Mouse (Mus musculus): ENCODE data around the gene Pm20d2. TPM values are rescaled to one million over a fixed set of nuclear protein-coding genes. Genes with fewer than 3 reads are reported as not detected.

Gene Pm20d2
- polyA plus RNA-seq, 1 experiment = 2.8 TPM

GRCm38 (mm10) chr4:33204682-33205081, 15.1 kb upstream of the Pm20d2 start:
- H3K4me1 ChIP-seq (ENCODE audit: control insufficient read depth, insufficient read depth, low read length) = no peaks in the 10 kb centered on the region
- WGBS = 16% methylated on average over 4 of the region's 4 CpGs
- TF ChIP-seq POLR2A (IDR thresholded peaks at IDR 0.05; ENCODE audit: borderline replicate concordance, control insufficient read depth, low read depth, low read length) = no peak
- TF ChIP-seq CTCF (IDR thresholded peaks at IDR 0.05; ENCODE audit: control insufficient read depth, insufficient read depth, low read length) = peak; percentile 83
- no peak overlapping the region for H3K27ac ChIP-seq (ENCODE audit: control insufficient read depth, insufficient read depth, low read depth, low read length, poor library complexity)
- H3K4me3 ChIP-seq (replicated peaks; ENCODE audit: control insufficient read depth, low read depth, low read length) = no peak overlapping the region

GRCm38 (mm10) chr4:33198117-33198516, 8.6 kb upstream of the Pm20d2 start:
- Histone ChIP-seq H3K27ac (ENCODE audit: control insufficient read depth, insufficient read depth, low read depth, low read length, poor library complexity) (no peak overlapping the region), H3K4me1 (ENCODE audit: control insufficient read depth, insufficient read depth, low read length) (no peaks in the 10 kb centered on the region), H3K4me3 (replicated peaks; ENCODE audit: control insufficient read depth, low read depth, low read length) (no peak overlapping the region)
- no peak for TF ChIP-seq CTCF (IDR thresholded peaks at IDR 0.05; ENCODE audit: control insufficient read depth, insufficient read depth, low read length)
- TF ChIP-seq POLR2A (IDR thresholded peaks at IDR 0.05; ENCODE audit: borderline replicate concordance, control insufficient read depth, low read depth, low read length) = no peak
- WGBS = 43% methylated on average over 2 of the region's 2 CpGs

- under 1% methylated on average over 123 of the region's 123 CpGs for WGBS
- peak overlapping the region; percentile 21; the same call in 1 of the 2 replicates for H3K27ac ChIP-seq (ENCODE audit: control insufficient read depth, insufficient read depth, low read depth, low read length, poor library complexity)
- peak overlapping the region; percentile 7 for H3K4me3 ChIP-seq (replicated peaks; ENCODE audit: control insufficient read depth, low read depth, low read length)
- TF ChIP-seq POLR2A (IDR thresholded peaks at IDR 0.05; ENCODE audit: borderline replicate concordance, control insufficient read depth, low read depth, low read length) (no peak), CTCF (IDR thresholded peaks at IDR 0.05; ENCODE audit: control insufficient read depth, insufficient read depth, low read length) (no peak)
- no peaks in the 10 kb centered on the region for H3K4me1 ChIP-seq (ENCODE audit: control insufficient read depth, insufficient read depth, low read length)
Observed at GRCm38 (mm10) chr4:33188781-33189734, 479 bp downstream of the Pm20d2 start.

GRCm38 (mm10) chr4:33188164-33188563, 1.4 kb downstream of the Pm20d2 start:
- no peak overlapping the region for H3K4me3 ChIP-seq (replicated peaks; ENCODE audit: control insufficient read depth, low read depth, low read length)
- no peaks in the 10 kb centered on the region for H3K4me1 ChIP-seq (ENCODE audit: control insufficient read depth, insufficient read depth, low read length)
- whole genome bisulfite sequencing = 26% methylated on average over 9 of the region's 9 CpGs
- TF ChIP-seq CTCF (IDR thresholded peaks at IDR 0.05; ENCODE audit: control insufficient read depth, insufficient read depth, low read length) (no peak), POLR2A (IDR thresholded peaks at IDR 0.05; ENCODE audit: borderline replicate concordance, control insufficient read depth, low read depth, low read length) (no peak)
- no peak overlapping the region for H3K27ac ChIP-seq (ENCODE audit: control insufficient read depth, insufficient read depth, low read depth, low read length, poor library complexity)

GRCm38 (mm10) chr4:33183477-33183876, 6.1 kb downstream of the Pm20d2 start:
- Histone ChIP-seq H3K4me3 (replicated peaks; ENCODE audit: control insufficient read depth, low read depth, low read length) (no peak overlapping the region), H3K4me1 (ENCODE audit: control insufficient read depth, insufficient read depth, low read length) (no peaks in the 10 kb centered on the region), H3K27ac (ENCODE audit: control insufficient read depth, insufficient read depth, low read depth, low read length, poor library complexity) (no peak overlapping the region)
- WGBS = 86% methylated on average over 5 of the region's 5 CpGs
- TF ChIP-seq POLR2A (IDR thresholded peaks at IDR 0.05; ENCODE audit: borderline replicate concordance, control insufficient read depth, low read depth, low read length) (no peak), CTCF (IDR thresholded peaks at IDR 0.05; ENCODE audit: control insufficient read depth, insufficient read depth, low read length) (no peak)

- no peak overlapping the region for H3K27ac ChIP-seq (ENCODE audit: control insufficient read depth, insufficient read depth, low read depth, low read length, poor library complexity)
- TF ChIP-seq POLR2A (IDR thresholded peaks at IDR 0.05; ENCODE audit: borderline replicate concordance, control insufficient read depth, low read depth, low read length) (no peak), CTCF (IDR thresholded peaks at IDR 0.05; ENCODE audit: control insufficient read depth, insufficient read depth, low read length) (no peak)
- H3K4me1 ChIP-seq (ENCODE audit: control insufficient read depth, insufficient read depth, low read length) = no peaks in the 10 kb centered on the region
- 86% methylated on average over 26 of the region's 26 CpGs for WGBS
- H3K4me3 ChIP-seq (replicated peaks; ENCODE audit: control insufficient read depth, low read depth, low read length) = no peak overlapping the region
Observed at GRCm38 (mm10) chr4:33152087-33153038, 37.2 kb downstream of the Pm20d2 start.

- H3K27ac ChIP-seq (ENCODE audit: control insufficient read depth, insufficient read depth, low read depth, low read length, poor library complexity) = no peak overlapping the region
- 82% methylated on average over 7 of the region's 7 CpGs for WGBS
- no peak for TF ChIP-seq POLR2A (IDR thresholded peaks at IDR 0.05; ENCODE audit: borderline replicate concordance, control insufficient read depth, low read depth, low read length)
- no peak for TF ChIP-seq CTCF (IDR thresholded peaks at IDR 0.05; ENCODE audit: control insufficient read depth, insufficient read depth, low read length)
- H3K4me1 ChIP-seq (ENCODE audit: control insufficient read depth, insufficient read depth, low read length) = no peaks in the 10 kb centered on the region
- H3K4me3 ChIP-seq (replicated peaks; ENCODE audit: control insufficient read depth, low read depth, low read length) = no peak overlapping the region
Observed at GRCm38 (mm10) chr4:33149150-33149549, 40.4 kb downstream of the Pm20d2 start.

- Histone ChIP-seq H3K4me3 (replicated peaks; ENCODE audit: control insufficient read depth, low read depth, low read length) (no peak overlapping the region), H3K4me1 (ENCODE audit: control insufficient read depth, insufficient read depth, low read length) (no peaks in the 10 kb centered on the region), H3K27ac (ENCODE audit: control insufficient read depth, insufficient read depth, low read depth, low read length, poor library complexity) (no peak overlapping the region)
- TF ChIP-seq CTCF (IDR thresholded peaks at IDR 0.05; ENCODE audit: control insufficient read depth, insufficient read depth, low read length) (no peak), POLR2A (IDR thresholded peaks at IDR 0.05; ENCODE audit: borderline replicate concordance, control insufficient read depth, low read depth, low read length) (no peak)
- 9% methylated on average over 2 of the region's 2 CpGs for WGBS
Observed at GRCm38 (mm10) chr4:33147825-33148224, 41.7 kb downstream of the Pm20d2 start.

All from bone marrow, adult 2 months (tissue).